Mouse (Mus musculus): ENCODE results near the gene Gabpb2.

The Gabpb2 gene

GRCm38 (mm10) chr3:95217255-95218134 lies at the start of gene Gabpb2:
TSS of gene Gabpb2 (minus strand) at chr3:95217916.
- in situ Hi-C loops (cut with MboI, MseI) = no loop called here

- in situ Hi-C loops (cut with MboI, MseI) = no loop called here
Observed at GRCm38 (mm10) chr3:95266052-95266451, 48.3 kb upstream of the Gabpb2 start.

GRCm38 (mm10) chr3:95264724-95265123 lies 47.0 kb upstream of the Gabpb2 start:
- in situ Hi-C loops (cut with MboI, MseI) = no loop called here

DNA sequence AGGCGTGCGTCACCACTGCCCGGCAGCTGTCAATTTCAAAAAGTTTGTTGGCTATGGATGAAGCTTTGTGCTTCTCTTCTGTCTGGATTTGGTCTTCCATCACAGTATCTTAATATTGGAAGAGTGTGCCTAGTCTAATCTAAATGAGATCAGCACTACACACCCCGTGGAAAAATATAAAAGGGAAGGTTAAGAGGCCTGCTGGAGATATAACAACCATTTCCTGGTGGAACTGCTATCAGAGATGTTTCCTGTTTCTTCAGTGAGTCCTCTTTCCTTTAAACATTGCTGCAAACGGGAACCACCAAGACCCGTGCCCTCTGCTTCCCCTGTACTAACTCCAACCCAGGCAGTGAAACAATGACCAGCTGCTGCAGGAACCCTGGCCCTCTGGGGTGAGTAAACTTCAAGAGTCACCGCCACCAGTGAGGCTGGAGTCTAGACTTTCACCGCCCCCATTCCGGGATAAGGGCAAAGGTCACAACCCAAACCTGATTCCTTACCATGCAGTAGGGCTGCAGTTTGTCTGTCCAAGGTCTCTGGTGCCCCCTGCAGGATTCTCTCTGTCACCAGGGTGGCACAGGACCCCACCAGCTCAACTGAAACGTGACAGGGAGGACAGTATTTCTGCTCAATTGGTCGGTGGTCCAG lies 45.5 kb upstream of the Gabpb2 start:
- in situ Hi-C loops (cut with MboI, MseI) = no loop called here

GRCm38 (mm10) chr3:95261975-95262374 lies 44.3 kb upstream of the Gabpb2 start:
- in situ Hi-C loops (cut with MboI, MseI) = no loop called here

DNA sequence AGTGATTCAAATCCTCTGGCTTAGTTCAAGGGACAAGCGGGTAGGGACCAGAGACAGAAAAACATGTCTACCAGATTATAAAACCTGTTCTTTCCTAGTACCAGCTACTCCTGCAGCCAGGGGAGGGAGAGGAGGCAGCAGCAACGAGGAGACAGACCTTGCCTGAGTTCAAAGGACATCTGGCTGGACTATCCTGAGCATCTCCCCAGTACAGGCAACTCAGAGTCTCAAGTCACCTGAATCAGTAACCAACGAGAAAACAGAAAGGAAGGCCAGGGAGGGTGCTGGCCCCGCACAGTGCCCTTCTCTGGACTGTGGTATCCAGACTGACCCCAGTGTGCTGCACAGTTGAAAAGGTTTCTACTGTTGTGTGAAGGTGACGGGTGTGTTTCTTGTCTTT lies 39.2 kb upstream of the Gabpb2 start:
- in situ Hi-C loops (cut with MboI, MseI) = no loop called here

GRCm38 (mm10) chr3:95250783-95251424 lies 33.2 kb upstream of the Gabpb2 start, which contains the start of gene Bnipl:
TSS of gene Bnipl (minus strand) at chr3:95251193.
- in situ Hi-C loops (cut with MboI, MseI) = no loop called here

DNA sequence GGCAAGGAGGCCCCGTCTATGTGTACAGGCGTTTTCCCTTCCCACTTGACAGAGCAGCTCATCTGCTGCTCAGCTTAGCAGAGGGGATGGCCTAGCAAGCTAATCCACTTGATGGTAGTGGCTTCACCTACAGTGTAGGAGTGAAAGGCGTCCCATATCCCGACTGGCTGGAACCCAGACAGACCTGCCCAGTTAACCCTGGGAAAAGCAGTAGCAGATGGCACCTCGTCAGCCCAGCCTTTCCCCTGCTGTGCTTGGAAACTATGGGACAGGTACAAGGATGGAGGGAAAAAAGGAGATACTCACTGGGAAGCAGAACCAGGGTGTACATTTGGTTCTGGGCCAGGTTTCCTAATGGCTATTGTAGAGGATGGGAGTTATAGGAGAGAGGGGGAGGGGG lies 32.6 kb upstream of the Gabpb2 start:
- in situ Hi-C loops (cut with MboI, MseI) = no loop called here

DNA sequence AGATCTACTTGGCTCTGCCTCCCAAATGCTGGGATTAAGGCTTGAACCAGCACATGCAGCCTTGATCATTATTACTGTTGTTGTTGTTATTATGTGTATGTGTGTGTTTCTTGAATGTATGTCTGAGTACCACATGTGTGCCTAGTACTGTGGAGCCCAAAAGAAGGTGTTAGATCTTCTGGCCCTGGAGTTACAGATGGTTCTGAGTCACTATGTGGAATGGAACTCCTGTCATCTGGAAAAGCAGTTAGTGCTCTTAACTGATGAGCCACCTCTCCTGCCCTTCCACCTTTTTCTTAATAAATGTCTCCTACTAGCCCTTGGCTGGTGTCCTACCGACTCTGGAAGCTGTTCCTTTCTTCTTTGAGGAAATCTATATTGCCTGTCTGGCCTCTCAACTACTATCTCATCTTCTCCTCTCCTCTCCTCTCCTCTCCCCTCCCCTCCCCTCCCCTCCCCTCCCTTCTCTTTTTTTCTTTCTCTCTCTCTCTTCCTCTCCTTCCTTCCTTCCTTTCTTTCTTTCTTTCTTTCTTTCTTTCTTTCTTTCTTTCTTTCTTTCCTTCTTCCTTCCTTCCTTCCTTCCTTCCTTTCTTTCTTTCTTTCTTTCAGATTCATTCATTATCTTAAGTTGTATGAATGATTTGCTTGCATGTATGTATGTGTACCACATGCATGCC lies 30.1 kb upstream of the Gabpb2 start:
- in situ Hi-C loops (cut with MboI, MseI) = no loop called here

GRCm38 (mm10) chr3:95246465-95247231 lies 28.9 kb upstream of the Gabpb2 start:
- in situ Hi-C loops (cut with MboI, MseI) = no loop called here

DNA sequence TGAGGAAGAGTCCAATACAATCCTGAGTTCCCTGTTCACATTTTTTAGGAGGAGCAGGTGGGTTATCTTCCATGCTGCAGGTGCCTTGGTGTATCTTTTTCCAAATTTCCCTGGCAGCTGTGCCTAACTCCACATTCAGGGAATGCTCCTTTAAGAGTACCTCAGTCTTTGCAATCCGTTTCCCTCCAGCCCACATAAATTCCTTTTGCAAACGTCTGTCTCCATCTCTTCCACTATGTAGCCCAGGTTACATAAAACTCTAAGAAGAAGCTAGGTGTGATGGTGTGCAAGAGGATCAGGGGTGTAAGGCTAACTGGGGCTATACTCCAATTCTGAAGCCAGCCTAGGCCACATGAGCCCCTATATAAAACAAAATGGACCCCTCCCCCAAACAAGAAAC lies 25.4 kb upstream of the Gabpb2 start:
- in situ Hi-C loops (cut with MboI, MseI) = no loop called here

DNA sequence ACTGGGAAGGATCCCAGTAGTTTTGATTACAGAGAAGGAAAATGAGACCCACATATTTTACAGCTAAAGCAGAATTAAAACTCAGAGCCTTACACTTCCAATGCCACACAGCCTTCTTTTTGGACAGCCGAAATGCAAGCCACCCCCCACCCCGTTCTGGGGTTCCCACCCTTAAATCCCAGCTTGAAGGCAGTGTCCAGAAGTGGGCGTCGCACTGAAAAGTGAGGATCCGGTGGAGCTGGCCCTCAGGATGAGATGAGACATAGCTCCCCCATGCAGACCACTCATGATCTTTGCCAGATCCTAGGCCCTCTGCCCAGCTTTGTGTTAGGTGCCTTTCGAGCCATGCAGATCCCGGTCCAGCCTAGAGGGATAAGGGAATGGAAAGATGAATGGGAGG lies 23.8 kb upstream of the Gabpb2 start, which contains the start of gene Gm128:
TSS of gene Gm128 (minus strand) at position 101 of the 400 bp plus-strand sequence.
- in situ Hi-C loops (cut with MboI, MseI) = no loop called here

- in situ Hi-C loops (cut with MboI, MseI) = no loop called here
Observed at GRCm38 (mm10) chr3:95240900-95241299, 23.2 kb upstream of the Gabpb2 start.

GRCm38 (mm10) chr3:95239971-95240370 lies 22.3 kb upstream of the Gabpb2 start:
- in situ Hi-C loops (cut with MboI, MseI) = no loop called here

GRCm38 (mm10) chr3:95239022-95239421 lies 21.3 kb upstream of the Gabpb2 start:
- in situ Hi-C loops (cut with MboI, MseI) = no loop called here

DNA sequence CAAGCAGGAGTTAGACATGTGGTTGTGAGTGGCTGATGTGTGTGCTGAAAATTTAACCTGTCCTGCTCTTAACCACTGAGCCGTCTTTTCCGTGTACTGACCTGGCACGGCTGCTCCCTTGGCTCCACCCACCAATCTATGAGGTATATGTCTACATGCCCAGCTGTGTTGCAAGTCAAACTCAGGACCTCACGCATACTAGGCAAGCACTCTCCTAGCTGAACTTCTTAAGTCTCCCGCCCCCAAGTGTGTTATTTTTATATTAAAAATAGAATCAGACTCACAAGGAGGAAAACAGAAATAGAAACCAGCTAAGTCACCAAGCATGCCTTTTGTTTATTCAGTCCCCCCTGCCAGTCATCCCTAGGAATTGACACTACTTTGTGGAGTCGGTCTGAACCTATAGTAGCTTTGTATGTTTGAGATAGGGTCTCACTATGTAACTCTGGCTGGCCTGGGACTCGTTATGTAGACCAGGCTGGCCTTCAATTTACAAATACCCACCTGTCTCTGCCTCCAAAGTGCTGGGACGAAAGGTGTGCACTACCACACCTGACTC lies 19.9 kb upstream of the Gabpb2 start:
- in situ Hi-C loops (cut with MboI, MseI) = no loop called here

DNA sequence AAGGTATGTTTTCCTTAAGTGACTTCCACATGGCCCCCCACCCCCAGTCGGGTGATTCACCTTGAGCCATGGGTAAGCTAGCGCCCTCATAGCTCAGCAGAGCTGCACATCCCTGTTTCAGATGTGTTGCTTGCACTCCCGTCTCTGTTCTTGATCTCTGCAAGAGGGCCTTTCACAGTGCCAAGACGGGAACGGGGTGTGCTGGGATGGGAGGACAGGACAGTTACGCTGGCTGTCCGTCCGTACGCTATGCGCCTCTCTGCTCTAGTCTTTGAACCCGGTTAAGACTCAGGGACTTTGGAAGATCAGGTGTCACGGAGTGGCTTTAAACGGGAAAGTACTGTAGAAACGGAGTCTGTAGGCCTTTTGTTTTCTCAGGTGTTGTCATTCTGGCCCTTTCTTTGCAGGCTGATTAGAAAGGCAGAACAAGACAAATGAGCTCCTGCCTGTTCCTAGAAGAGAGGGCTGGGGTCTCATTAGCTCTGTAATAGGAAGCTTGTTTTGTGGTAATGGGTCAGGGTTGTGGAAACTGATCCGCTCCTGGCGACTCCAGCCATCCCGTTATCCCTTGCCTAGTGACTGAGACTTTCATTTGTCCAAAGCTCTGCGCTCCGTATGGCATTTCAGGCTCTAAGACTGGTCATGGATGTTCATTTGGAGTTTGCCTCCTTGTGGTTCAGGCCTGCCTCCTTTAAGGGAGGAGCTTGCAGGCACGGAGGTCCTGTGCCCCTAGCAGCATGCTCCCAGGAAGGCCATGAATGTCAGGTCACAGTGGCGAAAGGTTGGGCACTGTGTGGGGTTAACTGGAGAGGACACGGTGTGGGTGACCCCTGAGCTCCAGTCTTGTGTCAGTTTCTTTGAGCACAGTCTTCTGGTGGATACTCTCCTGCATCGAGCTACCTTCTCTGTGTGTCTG lies 17.9 kb upstream of the Gabpb2 start:
- in situ Hi-C loops (cut with MboI, MseI) = no loop called here

DNA sequence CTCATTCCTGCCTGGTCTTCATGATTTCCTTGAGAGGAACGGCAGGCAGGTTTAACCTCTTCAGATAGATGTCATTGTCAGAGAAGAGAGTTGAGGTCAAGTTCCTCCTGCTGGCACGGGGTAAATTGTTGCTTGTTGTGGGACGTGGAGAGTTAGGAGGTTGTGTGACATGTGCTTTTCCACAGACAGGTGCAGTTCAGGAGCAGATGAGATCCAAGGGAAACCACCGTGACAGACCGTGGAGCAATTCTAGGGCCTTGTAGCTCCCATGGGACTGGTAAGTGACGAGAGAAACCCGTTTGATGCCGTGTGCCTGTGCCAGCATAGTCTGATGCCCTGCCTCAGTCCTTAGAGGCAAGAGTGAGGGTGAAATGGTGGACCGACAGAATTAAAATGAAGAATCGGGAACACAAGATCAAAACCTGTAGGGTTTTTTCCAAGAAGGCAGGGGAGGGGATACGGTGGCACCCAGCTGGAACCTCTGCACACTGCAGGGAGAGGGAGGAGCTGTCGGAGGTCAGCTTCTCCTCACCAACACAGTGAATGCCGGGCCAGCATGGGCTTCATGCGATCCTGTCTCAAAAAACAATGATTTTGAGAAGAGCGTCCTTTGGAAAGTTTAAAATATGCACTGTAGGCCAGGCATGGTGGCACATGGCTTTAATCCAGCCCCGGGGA lies 15.7 kb upstream of the Gabpb2 start:
- in situ Hi-C loops (cut with MboI, MseI) = no loop called here

DNA sequence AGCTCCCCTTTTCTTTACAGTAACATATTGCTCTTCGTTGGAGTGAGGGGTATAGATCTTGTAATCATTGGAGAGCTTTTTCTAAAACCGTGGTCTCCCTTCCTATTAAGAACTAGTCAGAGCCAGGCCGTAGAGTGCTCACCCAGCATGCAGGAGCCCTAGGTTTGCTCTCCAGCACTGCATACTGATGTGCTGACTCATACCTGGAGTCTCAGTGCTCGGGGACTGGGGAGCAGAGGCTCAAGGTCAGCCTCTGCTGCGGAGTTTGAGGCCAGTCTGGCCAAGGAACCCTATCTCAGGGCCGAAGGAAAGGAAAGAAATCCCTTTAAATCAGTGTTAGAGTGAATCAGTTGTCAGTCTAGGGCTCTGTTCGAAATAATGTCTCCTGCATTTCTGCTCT lies 15.1 kb upstream of the Gabpb2 start:
- in situ Hi-C loops (cut with MboI, MseI) = no loop called here

All from T-helper 1 cell (primary cell).